ENCODE assay signal across 28 mouse cellular contexts in the genomic region with DNA sequence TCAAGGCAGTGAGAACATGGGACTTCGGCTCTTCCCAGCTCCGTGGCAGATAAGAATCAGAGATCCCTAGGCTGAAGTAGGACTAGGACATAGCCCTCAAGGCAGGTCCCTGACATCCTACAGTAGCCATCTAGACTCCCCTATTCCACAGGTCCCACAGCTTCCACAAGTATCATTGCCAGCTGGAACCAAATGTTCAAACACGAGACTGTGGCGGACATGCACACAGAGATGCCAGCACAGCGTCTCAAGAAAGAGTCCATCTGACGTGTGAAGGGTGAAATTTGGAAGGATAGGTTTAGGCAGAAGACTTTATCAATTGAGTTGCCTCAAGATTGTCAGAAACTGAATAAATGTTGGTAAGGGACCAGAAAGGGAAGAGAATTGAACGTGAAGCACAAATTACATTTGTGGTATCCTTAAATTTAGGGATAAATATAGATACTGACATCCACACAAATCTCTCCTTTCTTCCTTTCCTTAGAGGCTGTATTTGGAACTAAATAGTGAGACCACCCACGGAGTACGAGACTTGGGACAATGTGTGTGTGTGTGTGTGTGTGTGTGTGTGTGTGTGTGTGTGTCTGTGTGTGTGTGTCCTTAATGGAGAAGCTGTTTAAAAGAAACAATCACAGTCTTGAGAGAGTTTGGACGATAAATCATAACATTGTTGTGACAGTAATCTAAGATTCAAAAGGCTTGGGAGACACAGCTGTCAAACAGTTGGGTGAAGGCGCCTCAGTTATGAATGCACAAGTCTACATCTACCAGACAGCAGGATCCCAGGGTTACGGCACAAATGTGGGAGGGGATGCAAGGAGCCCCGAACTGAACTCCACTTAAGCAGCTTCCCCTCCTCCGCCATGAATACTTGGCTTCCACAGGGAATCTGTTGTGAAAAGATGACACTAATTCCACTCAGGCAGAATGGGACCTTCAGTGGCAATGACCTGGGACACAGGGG.
A peak's percentile ranks its signal among the peaks of the same experiment; 100 is the strongest.
DNase-seq lines count a peak whose midpoint lies in the region; ATAC-seq and TF ChIP-seq lines count a peak whose summit lies in the region.
"Had no signal": no experiment of that assay in that cellular context is flagged by ENCODE, and none has a peak within 500 bp of the region (broad histone marks: within the 10 kb centered on the region; RNA-seq: fewer than 3 reads in every experiment).

No protein-coding gene starts in this region.

- no peak for TF ChIP-seq CTCF in kidney, postnatal 0 days (IDR thresholded peaks at IDR 0.05; ENCODE audit: low read depth)

- DNase-seq in kidney, postnatal 0 days (ENCODE audit: low spot score): peak; percentile 46
- DNase-seq in kidney, adult 18-20 months: no peak
- peak; percentile 30 for DNase-seq in lung, postnatal 14 days
- DNase-seq in cerebellum, adult 8-10 months: no peak
- no peak for DNase-seq in liver
- DNase-seq in ovary, postnatal 36 days (ENCODE audit: low spot score): no peak
- DNase-seq: cerebellum, adult 11 months; cerebellum, adult 9-11 months; embryo, embryonic 11 days; heart, postnatal 36 days; kidney, adult 8-10 months; kidney, postnatal 10 days; layer of hippocampus, postnatal 36 days; right cerebral cortex, adult 18-20 months had no signal

- no peaks in the 10 kb centered on the region for H3K9me3 ChIP-seq in kidney, postnatal 0 days (replicated peaks; ENCODE audit: low read length)
- H3K9me3 ChIP-seq in lung, embryonic 15.5 days: no peaks in the 10 kb centered on the region
- no peaks in the 10 kb centered on the region for H3K9me3 ChIP-seq in stomach, embryonic 15.5 days
- H3K9me3 ChIP-seq: embryonic facial prominence, embryonic 12.5 days; forebrain, embryonic 15.5 days; hindbrain, embryonic 12.5 days; limb, embryonic 10.5 days; limb, embryonic 15.5 days; midbrain, embryonic 15.5 days; neural tube, embryonic 15.5 days had no signal

- 61% methylated on average over 14 of the region's 14 CpGs for WGBS in kidney, postnatal 0 days
- WGBS in lung, embryonic 15.5 days: 39% methylated on average over 14 of the region's 14 CpGs
- 43% methylated on average over 14 of the region's 14 CpGs for WGBS in stomach, embryonic 15.5 days

- no peak overlapping the region for H3K9ac ChIP-seq in kidney, postnatal 0 days (ENCODE audit: low read depth, low read length)
- no peak overlapping the region for H3K9ac ChIP-seq in lung, embryonic 15.5 days
- no peak overlapping the region for H3K9ac ChIP-seq in stomach, embryonic 15.5 days
- H3K9ac ChIP-seq: embryonic facial prominence, embryonic 12.5 days; forebrain, embryonic 15.5 days; hindbrain, embryonic 12.5 days; limb, embryonic 15.5 days; liver, embryonic 14.5 days; midbrain, embryonic 15.5 days; neural tube, embryonic 15.5 days had no signal

- H3K4me2 ChIP-seq in kidney, postnatal 0 days (ENCODE audit: low read length): no peak overlapping the region
- H3K4me2 ChIP-seq in lung, embryonic 15.5 days: 0 out of 2 replicates have a peak overlapping the region, but pooled peaks have one; percentile 16
- H3K4me2 ChIP-seq in stomach, embryonic 15.5 days: no peak overlapping the region
- H3K4me2 ChIP-seq: embryonic facial prominence, embryonic 12.5 days; forebrain, embryonic 15.5 days; heart, embryonic 11.5 days; hindbrain, embryonic 12.5 days; limb, embryonic 15.5 days; midbrain, embryonic 15.5 days; neural tube, embryonic 15.5 days had no signal

- ATAC-seq in kidney, postnatal 0 days (replicated peaks; ENCODE audit: low FRiP score, low read depth): no peak
- ATAC-seq in lung, embryonic 15.5 days (ENCODE audit: borderline replicate concordance, extremely low read depth, low FRiP score, low TSS enrichment): peak; percentile 78; the same call in 1 of the 2 replicates
- peak; percentile 63; the same call in 1 of the 2 replicates for ATAC-seq in stomach, embryonic 15.5 days (ENCODE audit: insufficient read depth, low FRiP score, low read depth)
- ATAC-seq: CD4-positive, CD25-positive, alpha-beta regulatory T cell, adult 4 months; forebrain, embryonic 15.5 days; hindbrain, postnatal 0 days; midbrain, embryonic 15.5 days had no signal

- no peaks in the 10 kb centered on the region for H3K4me1 ChIP-seq in kidney, postnatal 0 days (replicated peaks; ENCODE audit: insufficient read depth, low read length)
- H3K4me1 ChIP-seq in lung, embryonic 15.5 days: peaks cover 8% of the 10 kb centered on the region; the same call in 1 of the 2 replicates
- H3K4me1 ChIP-seq in stomach, embryonic 15.5 days: peaks cover 2% of the 10 kb centered on the region; the same call in 1 of the 2 replicates
- H3K4me1 ChIP-seq: forebrain, embryonic 15.5 days; hindbrain, embryonic 12.5 days; limb, embryonic 15.5 days; midbrain, embryonic 15.5 days; neural tube, embryonic 15.5 days had no signal

- H3K36me3 ChIP-seq in kidney, postnatal 0 days (ENCODE audit: insufficient read depth, low read length): no peaks in the 10 kb centered on the region
- H3K36me3 ChIP-seq in lung, embryonic 15.5 days: no peaks in the 10 kb centered on the region
- no peaks in the 10 kb centered on the region for H3K36me3 ChIP-seq in stomach, embryonic 15.5 days
- H3K36me3 ChIP-seq: embryonic facial prominence, embryonic 12.5 days; forebrain, embryonic 15.5 days; hindbrain, embryonic 12.5 days; limb, embryonic 10.5 days; limb, embryonic 15.5 days; midbrain, embryonic 15.5 days; neural tube, embryonic 15.5 days had no signal

- no peaks in the 10 kb centered on the region for H3K27me3 ChIP-seq in kidney, postnatal 0 days (ENCODE audit: insufficient read depth, low read length)
- no peaks in the 10 kb centered on the region for H3K27me3 ChIP-seq in lung, embryonic 15.5 days
- no peaks in the 10 kb centered on the region for H3K27me3 ChIP-seq in stomach, embryonic 15.5 days (replicated peaks)
- H3K27me3 ChIP-seq: embryonic facial prominence, embryonic 12.5 days; forebrain, embryonic 15.5 days; hindbrain, embryonic 12.5 days; limb, embryonic 15.5 days; midbrain, embryonic 15.5 days; neural tube, embryonic 15.5 days had no signal

- H3K4me3 ChIP-seq in kidney, postnatal 0 days (replicated peaks; ENCODE audit: low read depth, low read length): no peak overlapping the region
- H3K4me3 ChIP-seq in lung, embryonic 15.5 days: no peak overlapping the region
- no peak overlapping the region for H3K4me3 ChIP-seq in stomach, embryonic 15.5 days (replicated peaks)
- H3K4me3 ChIP-seq: embryonic facial prominence, embryonic 12.5 days; forebrain, embryonic 15.5 days; hindbrain, embryonic 12.5 days; limb, embryonic 10.5 days; limb, embryonic 15.5 days; midbrain, embryonic 15.5 days; neural tube, embryonic 15.5 days had no signal

- no peak overlapping the region for H3K27ac ChIP-seq in kidney, postnatal 0 days
- peak overlapping the region; percentile 89 for H3K27ac ChIP-seq in lung, embryonic 15.5 days
- H3K27ac ChIP-seq in stomach, embryonic 15.5 days: peak overlapping the region; percentile 77
- H3K27ac ChIP-seq: embryonic facial prominence, embryonic 12.5 days; forebrain, embryonic 15.5 days; hindbrain, embryonic 12.5 days; hindbrain, postnatal 0 days; limb, embryonic 10.5 days; limb, embryonic 15.5 days; liver, embryonic 14.5 days; macrophage; midbrain, embryonic 15.5 days; neural tube, embryonic 15.5 days had no signal

Comparison
In these comparisons a context has a peak if more than half of its experiments do, and no peak if none do; other contexts are left out.
1. DNase-seq: peak in kidney, postnatal 0 days (single experiment) and lung, postnatal 14 days (single experiment); none in kidney, adult 18-20 months (single experiment), cerebellum, adult 8-10 months (single experiment), liver (single experiment) and ovary, postnatal 36 days (single experiment).